33 mouse cellular contexts compared by ENCODE assay signal in genomic region chrX:139333263-139333994, GRCm38 (mm10). TPM values are rescaled to one million over a fixed set of nuclear protein-coding genes. Genes with fewer than 3 reads are reported as not detected.
DNase-seq lines count a peak whose midpoint lies in the region; TF ChIP-seq lines count a peak whose summit lies in the region.
"Had no signal": no experiment of that assay in that cellular context is flagged by ENCODE, and none has a peak within 500 bp of the region (broad histone marks: within the 10 kb centered on the region; RNA-seq: fewer than 3 reads in every experiment).

Gene Trap1a (plus strand): TSS chrX:139333683.

- H3K27ac ChIP-seq in testis, adult 2 months (ENCODE audit: control insufficient read depth, insufficient read depth, low read depth, low read length) = peak within 1 kb of the TSS; percentile 66
- peak within 1 kb of the TSS; percentile 97 for H3K27ac ChIP-seq in MEL (ENCODE audit: control insufficient read depth, low read depth, low read length)
- no peak within 1 kb of the TSS for H3K27ac ChIP-seq in cerebellum, adult 2 months (ENCODE audit: insufficient read depth, low read length)
- H3K27ac ChIP-seq: embryonic facial prominence, embryonic 10.5 days; embryonic facial prominence, embryonic 13.5 days; forebrain, embryonic 12.5 days; forebrain, embryonic 15.5 days; heart, embryonic 15.5 days; hindbrain, embryonic 10.5 days; hindbrain, embryonic 14.5 days had no signal

- H3K79me2 ChIP-seq in MEL (ENCODE audit: control insufficient read depth, insufficient read depth, low read length, poor library complexity) = peaks cover 29% of the 10 kb centered on the region

- TF ChIP-seq EP300 in MEL (IDR thresholded peaks at IDR 0.05; ENCODE audit: low read depth in 1 of 2, low read length in 2 of 2) = peak; percentile 67 to 84

- no peak for TF ChIP-seq CTCF in testis, adult 2 months (IDR thresholded peaks at IDR 0.05; ENCODE audit: control insufficient read depth, insufficient read depth, insufficient replicate concordance, low read depth, low read length)
- TF ChIP-seq CTCF in MEL (IDR thresholded peaks at IDR 0.05 in 2 of 3, conservative IDR thresholded peaks at IDR 0.05 in 1 of 3; ENCODE audit: control insufficient read depth in 1 of 3, insufficient read depth in 1 of 3, low read depth in 2 of 3, low read length in 3 of 3, poor library complexity in 1 of 3, severe bottlenecking in 1 of 3) = no peak
- no peak for TF ChIP-seq CTCF in cerebellum, adult 2 months (IDR thresholded peaks at IDR 0.05; ENCODE audit: borderline replicate concordance, insufficient read depth, low read depth, low read length)

- peak within 1 kb of the TSS; percentile 89 for H3K4me3 ChIP-seq in testis, adult 2 months (ENCODE audit: control insufficient read depth, low read depth, low read length)
- H3K4me3 ChIP-seq in MEL (ENCODE audit: control insufficient read depth in 1 of 2, insufficient read depth in 1 of 2, low read depth in 2 of 2, low read length in 2 of 2) = peak within 1 kb of the TSS; percentile 75 to 86
- no peak within 1 kb of the TSS for H3K4me3 ChIP-seq in cerebellum, adult 2 months (replicated peaks; ENCODE audit: insufficient read depth, low read depth, low read length)
- H3K4me3 ChIP-seq: embryonic facial prominence, embryonic 10.5 days; embryonic facial prominence, embryonic 13.5 days; erythroblast, embryonic 14.5 days; forebrain, embryonic 12.5 days; forebrain, embryonic 15.5 days; heart, embryonic 12.5 days; heart, embryonic 15.5 days; hindbrain, embryonic 10.5 days had no signal

- TF ChIP-seq POLR2A in testis, adult 2 months (IDR thresholded peaks at IDR 0.05; ENCODE audit: control insufficient read depth, low read depth, low read length) = no peak
- TF ChIP-seq POLR2A in MEL (IDR thresholded peaks at IDR 0.05; ENCODE audit: control insufficient read depth in 1 of 2, insufficient read depth in 1 of 2, low read depth in 1 of 2, low read length in 2 of 2, poor library complexity in 1 of 2) = peak in 1 of 2 experiments; percentile 94; a peak in 3 of 4 replicates
- no peak for TF ChIP-seq POLR2A in cerebellum, adult 2 months (IDR thresholded peaks at IDR 0.05; ENCODE audit: borderline replicate concordance, insufficient read depth, low read length)

- H3K27me3 ChIP-seq in testis, adult 2 months (ENCODE audit: control insufficient read depth, insufficient read depth, low read length) = no peaks in the 10 kb centered on the region
- no peaks in the 10 kb centered on the region for H3K27me3 ChIP-seq in MEL (ENCODE audit: control insufficient read depth in 1 of 2, insufficient read depth in 2 of 2, low read length in 2 of 2)
- no peaks in the 10 kb centered on the region for H3K27me3 ChIP-seq in cerebellum, adult 2 months (ENCODE audit: control insufficient read depth, insufficient read depth, low read length)
- H3K27me3 ChIP-seq: embryonic facial prominence, embryonic 13.5 days; forebrain, embryonic 15.5 days; heart, embryonic 12.5 days; heart, embryonic 15.5 days had no signal

- TF ChIP-seq RAD21 in MEL (IDR thresholded peaks at IDR 0.05; ENCODE audit: low read depth, low read length) = no peak

- DNase-seq in testis, postnatal 10 days (ENCODE audit: low spot score) = no peak
- DNase-seq in MEL (ENCODE audit: low read depth, low spot score) (peak; percentile 99), ZHBTc4 (ENCODE audit: low read depth, low spot score) (peak; percentile 93)
- DNase-seq in yolk sac, embryonic 10.5 days (ENCODE audit: low spot score) = peak; percentile 71
- no peak for DNase-seq in cerebellum, adult 2 months
- no peak for DNase-seq in thymus, postnatal 10 days (ENCODE audit: low spot score in 2 of 2)
- DNase-seq in adrenal gland, adult (ENCODE audit: inconsistent age in 2 of 2, low spot score in 1 of 2) = no peak
- DNase-seq: adrenal gland, adult 8-10 months; adrenal gland, postnatal 25 days; cerebellum, adult 18-20 months; cerebellum, adult 9-11 months; cerebellum, postnatal 36 days; embryo, embryonic 11 days; gastrocnemius, postnatal 25 days; heart, adult 18-20 months; heart, postnatal 10 days; heart, postnatal 36 days had no signal

- H3K9me3 ChIP-seq in MEL (replicated peaks; ENCODE audit: insufficient read depth, low read length) = no peaks in the 10 kb centered on the region
- H3K9me3 ChIP-seq: embryonic facial prominence, embryonic 10.5 days; embryonic facial prominence, embryonic 13.5 days; forebrain, embryonic 12.5 days; forebrain, embryonic 15.5 days; G1E; heart, embryonic 12.5 days; heart, embryonic 15.5 days; hindbrain, embryonic 10.5 days had no signal

- H3K4me1 ChIP-seq in testis, adult 2 months (ENCODE audit: control insufficient read depth, insufficient read depth, low read length) = no peaks in the 10 kb centered on the region; the same call in 1 of the 2 replicates
- peaks cover 0 to 17% of the 10 kb centered on the region in 2 experiments; a peak in 2 of 4 replicates for H3K4me1 ChIP-seq in MEL (ENCODE audit: control insufficient read depth in 1 of 2, insufficient read depth in 2 of 2, low read length in 2 of 2)
- no peaks in the 10 kb centered on the region for H3K4me1 ChIP-seq in cerebellum, adult 2 months (ENCODE audit: control insufficient read depth, insufficient read depth, low read length)
- H3K4me1 ChIP-seq: embryonic facial prominence, embryonic 10.5 days; embryonic facial prominence, embryonic 13.5 days; forebrain, embryonic 12.5 days; forebrain, embryonic 15.5 days; heart, embryonic 12.5 days; heart, embryonic 15.5 days; hindbrain, embryonic 10.5 days had no signal

- WGBS in cerebellum, adult 2 months = 94% methylated on average over 24 of the region's 24 CpGs

- no peaks in the 10 kb centered on the region for H3K36me3 ChIP-seq in testis, adult 2 months (ENCODE audit: control insufficient read depth, insufficient read depth, low read length)
- peaks cover 2 to 25% of the 10 kb centered on the region in 2 experiments; a peak in 3 of 4 replicates for H3K36me3 ChIP-seq in MEL (ENCODE audit: control insufficient read depth in 1 of 2, insufficient read depth in 2 of 2, low read length in 2 of 2)
- H3K36me3 ChIP-seq: embryonic facial prominence, embryonic 10.5 days; embryonic facial prominence, embryonic 13.5 days; forebrain, embryonic 12.5 days; forebrain, embryonic 15.5 days; G1E; heart, embryonic 12.5 days; heart, embryonic 15.5 days; hindbrain, embryonic 10.5 days had no signal

- H3K9ac ChIP-seq in MEL (ENCODE audit: control insufficient read depth, low read depth, low read length, poor library complexity, severe bottlenecking) = peak within 1 kb of the TSS; percentile 82
- H3K9ac ChIP-seq: embryonic facial prominence, embryonic 13.5 days; forebrain, embryonic 12.5 days; forebrain, embryonic 15.5 days; heart, embryonic 12.5 days; heart, embryonic 15.5 days; hindbrain, embryonic 14.5 days had no signal

TF ChIP-seq in MEL, 35 proteins besides CTCF, POLR2A, EP300 and RAD21 (continues in another document):
- TF ChIP-seq NRF1 (IDR thresholded peaks at IDR 0.05; ENCODE audit: insufficient read depth, low read depth, low read length, poor library complexity, severe bottlenecking) (no peak), ZMIZ1 (IDR thresholded peaks at IDR 0.05; ENCODE audit: low read depth, low read length) (peak; percentile 93), TAL1 (IDR thresholded peaks at IDR 0.05; ENCODE audit: low read length) (peak; percentile 83), TCF12 (IDR thresholded peaks at IDR 0.05; ENCODE audit: low read depth, low read length) (peak; percentile 85), CHD2 (IDR thresholded peaks at IDR 0.05; ENCODE audit: low read length) (peak; percentile 91), ETS1 (IDR thresholded peaks at IDR 0.05; ENCODE audit: low read depth, low read length) (peak; percentile 82), GABPA (IDR thresholded peaks at IDR 0.05; ENCODE audit: low read depth, low read length) (no peak), CHD1 (IDR thresholded peaks at IDR 0.05; ENCODE audit: low read depth, low read length) (no peak), MYC (IDR thresholded peaks at IDR 0.05; ENCODE audit: low read depth, low read length) (peak; percentile 99), MEF2A (IDR thresholded peaks at IDR 0.05; ENCODE audit: extremely low read depth, insufficient replicate concordance, low read depth, low read length, poor library complexity, severe bottlenecking) (no peak), TBP (IDR thresholded peaks at IDR 0.05; ENCODE audit: low read depth, low read length) (peak; percentile 97), MAX (IDR thresholded peaks at IDR 0.05; ENCODE audit: low read length) (peak; percentile 88), GATA1 (IDR thresholded peaks at IDR 0.05; ENCODE audit: low read depth, low read length) (peak; percentile 90), JUND (IDR thresholded peaks at IDR 0.05; ENCODE audit: low read depth, low read length) (peak; percentile 13; the same call in 1 of the 2 replicates), ZKSCAN1 (IDR thresholded peaks at IDR 0.05; ENCODE audit: low read depth, low read length) (no peak), ZC3H11A (IDR thresholded peaks at IDR 0.05; ENCODE audit: low read depth, low read length) (no peak), KAT2A (conservative IDR thresholded peaks at IDR 0.05; ENCODE audit: low read depth, low read length) (peak; percentile 94), MXI1 (IDR thresholded peaks at IDR 0.05; ENCODE audit: low read depth, low read length) (peak; percentile 65; the same call in 1 of the 2 replicates), RCOR1 (IDR thresholded peaks at IDR 0.05; ENCODE audit: low read depth, low read length) (no peak), USF1 (IDR thresholded peaks at IDR 0.05; ENCODE audit: low read depth, low read length) (0 out of 2 replicates have a peak, but pooled peaks have one; percentile 33), MYB (IDR thresholded peaks at IDR 0.05; ENCODE audit: low read depth, low read length) (no peak), POLR2AphosphoS2 (IDR thresholded peaks at IDR 0.05; ENCODE audit: low read length) (peak; percentile 98), MAFK (IDR thresholded peaks at IDR 0.05; ENCODE audit: borderline replicate concordance, low read depth, low read length) (no peak), ZNF384 (IDR thresholded peaks at IDR 0.05; ENCODE audit: low read depth, low read length) (peak; percentile 61; the same call in 1 of the 2 replicates), BHLHE40 (IDR thresholded peaks at IDR 0.05; ENCODE audit: borderline replicate concordance, low read depth, low read length) (no peak), SMC3 (IDR thresholded peaks at IDR 0.05; ENCODE audit: low read depth, low read length) (no peak), NELFE (IDR thresholded peaks at IDR 0.05; ENCODE audit: low read depth, low read length) (peak; percentile 99)

RNA-seq across cellular contexts. Expression of gene Trap1a, which starts in this region (rescaled TPM):
- 2.1 and 4.1 TPM in 2 replicates for polyA plus RNA-seq in testis, adult 2 months (2012; rRNA removed)
- 383 and 424 TPM in 2 replicates for total RNA-seq in MEL (2012; rRNA removed)
- polyA plus RNA-seq in MEL (2012; ENCODE audit: insufficient read depth in 1 of 2, insufficient read length in 2 of 2, low read depth in 1 of 2, low replicate concordance in 2 of 2, missing spikeins in 1 of 2) = 100 to 1,000 TPM in 1 of 2 experiments, not detected in 1; 548 TPM
- 0.08 TPM in 1 of 2 replicates, not detected in the other for polyA plus RNA-seq in cerebellum, adult 2 months (2012; rRNA removed)
- total RNA-seq: adrenal gland, adult 8-10 months; adrenal gland, postnatal 25 days; G1E; gastrocnemius, adult 8-10 months; gastrocnemius, postnatal 25 days; heart, adult 18-20 months; heart, postnatal 10 days; heart, postnatal 36 days had no signal
- polyA plus RNA-seq: cortical plate, adult 2 months; embryonic facial prominence, embryonic 10.5 days; embryonic facial prominence, embryonic 13.5 days; erythroblast, embryonic 14.5 days; forebrain, embryonic 12.5 days; forebrain, embryonic 15.5 days; G1E; gonadal fat pad, adult 2 months; hindbrain, embryonic 14.5 days; intestine, embryonic 14.5 days; intestine, postnatal 0 days had no signal

Comparison
In these comparisons a context has a peak if more than half of its experiments do, and no peak if none do; other contexts are left out.
1. DNase-seq: peak in MEL (single experiment), ZHBTc4 (single experiment) and yolk sac, embryonic 10.5 days (single experiment); none in testis, postnatal 10 days (single experiment), cerebellum, adult 2 months (0 of 2), thymus, postnatal 10 days (0 of 2) and adrenal gland, adult (0 of 2).